Mouse (Mus musculus): ENCODE results near the gene Ctdspl. TPM values are rescaled to one million over a fixed set of nuclear protein-coding genes. Genes with fewer than 3 reads are reported as not detected.

Gene Ctdspl
- polyA plus RNA-seq, 1 experiment from 2014 or later: 8.1 TPM

DNA sequence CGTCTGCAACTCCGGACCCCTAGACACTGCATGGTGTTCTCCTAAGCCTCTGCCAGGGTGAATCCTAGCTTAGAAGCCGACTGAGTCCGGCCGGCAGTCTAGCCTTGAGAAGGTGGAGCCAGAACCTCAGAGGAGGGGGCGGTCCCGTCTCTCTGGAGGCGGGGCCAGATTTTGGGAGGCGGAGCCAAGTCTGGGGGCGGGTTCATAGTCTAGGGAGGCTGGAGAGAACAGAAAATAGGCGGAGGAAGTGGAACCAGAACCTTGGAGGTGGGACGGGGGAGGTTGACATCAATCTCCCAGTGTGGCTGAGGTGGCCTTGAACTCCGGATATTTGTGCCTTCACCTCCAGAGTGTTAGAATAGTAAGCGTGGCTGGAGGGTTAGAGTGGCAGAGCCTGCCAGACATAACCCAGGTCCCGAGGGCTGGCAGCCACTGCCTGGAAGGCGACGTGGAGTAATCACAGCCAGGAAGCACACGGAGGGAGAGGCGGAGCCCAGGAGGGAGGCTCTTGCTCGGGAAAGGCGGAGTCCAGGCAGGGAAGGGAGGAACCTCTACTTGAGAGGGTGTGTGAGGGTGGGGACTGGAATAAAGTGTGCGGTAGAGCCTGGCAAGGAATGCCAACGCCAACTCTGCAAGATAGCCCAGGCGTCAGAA is 162.0 kb downstream of the Ctdspl start:
- Histone ChIP-seq H3K9ac (ENCODE audit: low read length) (peak overlapping the region; percentile 60), H3K4me2 (ENCODE audit: low read depth, low read length) (peak overlapping the region; percentile 65), H3K4me1 (ENCODE audit: control insufficient read depth, insufficient read depth, low read length) (peaks cover 33% of the 10 kb centered on the region), H3K4me3 (ENCODE audit: low read length) (peak overlapping the region; percentile 44), H3K36me3 (ENCODE audit: control insufficient read depth, insufficient read depth) (no peaks in the 10 kb centered on the region), H3K9me3 (replicated peaks; ENCODE audit: control insufficient read depth, low read length) (no peaks in the 10 kb centered on the region), H3K27ac (ENCODE audit: low read length) (peak overlapping the region; percentile 67), H3K27me3 (ENCODE audit: control insufficient read depth, insufficient read depth, low read length) (no peaks in the 10 kb centered on the region)
- peak; percentile 73 for ATAC-seq (replicated peaks; ENCODE audit: extremely low read depth, insufficient read depth, low FRiP score)
- WGBS: 1% methylated on average over 24 of the region's 24 CpGs

DNA sequence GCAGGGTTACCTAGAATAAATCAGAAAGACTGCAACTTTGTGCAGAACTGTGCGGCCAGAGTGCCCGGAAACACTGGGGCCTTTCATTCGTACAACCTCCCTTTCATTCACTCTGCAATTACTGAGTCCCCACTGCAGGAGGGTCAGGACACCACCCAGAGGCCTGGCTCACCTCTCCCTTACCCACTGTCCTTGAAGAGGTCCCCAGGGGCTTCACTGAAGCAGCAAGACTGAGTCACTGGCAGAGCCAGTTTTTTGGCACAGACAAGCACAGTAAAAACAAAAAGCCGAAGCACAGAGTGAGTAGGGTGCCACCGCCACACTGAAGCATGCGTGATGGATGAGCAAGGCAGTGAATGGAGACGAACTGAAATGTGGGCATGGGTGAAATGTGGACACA is 163.2 kb downstream of the Ctdspl start:
- Histone ChIP-seq H3K4me1 (ENCODE audit: control insufficient read depth, insufficient read depth, low read length) (peaks cover 39% of the 10 kb centered on the region), H3K4me3 (ENCODE audit: low read length) (no peak overlapping the region), H3K9me3 (replicated peaks; ENCODE audit: control insufficient read depth, low read length) (no peaks in the 10 kb centered on the region), H3K27me3 (ENCODE audit: control insufficient read depth, insufficient read depth, low read length) (no peaks in the 10 kb centered on the region), H3K4me2 (ENCODE audit: low read depth, low read length) (no peak overlapping the region), H3K9ac (ENCODE audit: low read length) (no peak overlapping the region), H3K36me3 (ENCODE audit: control insufficient read depth, insufficient read depth) (no peaks in the 10 kb centered on the region), H3K27ac (ENCODE audit: low read length) (no peak overlapping the region)
- WGBS: 73% methylated on average over 7 of the region's 7 CpGs
- ATAC-seq (replicated peaks; ENCODE audit: extremely low read depth, insufficient read depth, low FRiP score): no peak

DNA sequence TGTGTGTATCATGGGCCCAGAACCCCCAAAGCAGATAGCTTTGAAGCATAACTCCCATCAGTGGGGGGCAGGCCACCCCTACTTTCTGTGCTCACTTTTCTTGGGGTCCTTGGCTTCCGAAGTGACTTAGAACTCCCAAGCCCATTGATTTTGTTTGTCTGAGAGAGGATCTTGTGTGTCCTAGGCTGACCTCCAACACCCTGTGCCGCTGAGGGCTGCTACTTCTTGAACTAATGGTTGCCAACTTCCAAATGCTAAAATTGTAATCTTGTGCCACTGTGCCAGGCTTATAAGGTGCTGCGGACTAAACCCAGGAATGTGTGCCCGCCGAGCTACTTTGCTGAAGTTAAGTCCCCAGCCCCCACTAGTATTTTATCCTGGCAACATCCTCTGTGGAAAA is 164.2 kb downstream of the Ctdspl start:
- Histone ChIP-seq H3K4me1 (ENCODE audit: control insufficient read depth, insufficient read depth, low read length) (peaks cover 37% of the 10 kb centered on the region), H3K27ac (ENCODE audit: low read length) (no peak overlapping the region), H3K4me3 (ENCODE audit: low read length) (no peak overlapping the region), H3K36me3 (ENCODE audit: control insufficient read depth, insufficient read depth) (no peaks in the 10 kb centered on the region), H3K4me2 (ENCODE audit: low read depth, low read length) (no peak overlapping the region), H3K9me3 (replicated peaks; ENCODE audit: control insufficient read depth, low read length) (no peaks in the 10 kb centered on the region), H3K27me3 (ENCODE audit: control insufficient read depth, insufficient read depth, low read length) (no peaks in the 10 kb centered on the region; the same call in 1 of the 2 replicates), H3K9ac (ENCODE audit: low read length) (no peak overlapping the region)
- no peak for ATAC-seq (replicated peaks; ENCODE audit: extremely low read depth, insufficient read depth, low FRiP score)
- WGBS: 89% methylated on average over 5 of the region's 5 CpGs

DNA sequence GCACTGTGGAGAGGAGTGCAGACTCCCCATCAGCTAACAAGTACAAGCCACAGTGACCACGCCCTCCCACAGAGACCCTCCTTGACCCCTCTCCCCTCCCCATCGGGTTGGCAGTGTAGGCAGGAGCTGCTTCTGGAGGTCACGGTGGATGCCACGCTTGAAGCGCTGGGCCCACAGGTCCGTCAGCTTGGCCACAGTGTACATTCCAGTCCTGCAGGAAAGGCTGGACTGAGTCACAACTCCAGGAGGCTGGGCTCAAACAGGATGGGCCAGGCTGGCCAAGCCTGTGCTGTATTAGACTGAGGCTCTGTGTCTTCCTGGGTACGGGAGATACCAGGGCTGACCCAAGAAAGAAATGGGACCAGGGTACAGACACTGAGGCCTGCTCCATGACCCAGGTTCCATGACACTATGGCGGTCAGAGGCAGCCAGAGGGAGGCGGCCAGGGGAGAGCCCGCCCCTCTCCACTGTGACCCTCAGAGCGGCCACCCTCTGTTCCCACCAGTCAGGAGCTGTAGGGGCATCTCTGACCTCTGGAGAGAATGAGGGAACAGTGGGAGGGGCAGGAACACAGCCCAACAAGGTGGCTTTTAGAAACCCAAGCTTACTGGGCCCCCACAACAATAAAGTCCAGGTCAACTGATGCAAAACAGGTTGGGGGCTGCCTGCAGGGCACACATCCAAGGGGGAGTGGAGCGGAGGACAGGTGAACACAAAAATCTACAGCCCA is 165.5 kb downstream of the Ctdspl start:
- Histone ChIP-seq H3K9me3 (replicated peaks; ENCODE audit: control insufficient read depth, low read length) (no peaks in the 10 kb centered on the region), H3K27ac (ENCODE audit: low read length) (no peak overlapping the region), H3K36me3 (ENCODE audit: control insufficient read depth, insufficient read depth) (no peaks in the 10 kb centered on the region), H3K4me3 (ENCODE audit: low read length) (peak overlapping the region; percentile 76), H3K27me3 (ENCODE audit: control insufficient read depth, insufficient read depth, low read length) (no peaks in the 10 kb centered on the region; the same call in 1 of the 2 replicates), H3K9ac (ENCODE audit: low read length) (no peak overlapping the region), H3K4me2 (ENCODE audit: low read depth, low read length) (peak overlapping the region; percentile 93), H3K4me1 (ENCODE audit: control insufficient read depth, insufficient read depth, low read length) (peaks cover 31% of the 10 kb centered on the region)
- WGBS: 70% methylated on average over 12 of the region's 12 CpGs
- no peak for ATAC-seq (replicated peaks; ENCODE audit: extremely low read depth, insufficient read depth, low FRiP score)

DNA sequence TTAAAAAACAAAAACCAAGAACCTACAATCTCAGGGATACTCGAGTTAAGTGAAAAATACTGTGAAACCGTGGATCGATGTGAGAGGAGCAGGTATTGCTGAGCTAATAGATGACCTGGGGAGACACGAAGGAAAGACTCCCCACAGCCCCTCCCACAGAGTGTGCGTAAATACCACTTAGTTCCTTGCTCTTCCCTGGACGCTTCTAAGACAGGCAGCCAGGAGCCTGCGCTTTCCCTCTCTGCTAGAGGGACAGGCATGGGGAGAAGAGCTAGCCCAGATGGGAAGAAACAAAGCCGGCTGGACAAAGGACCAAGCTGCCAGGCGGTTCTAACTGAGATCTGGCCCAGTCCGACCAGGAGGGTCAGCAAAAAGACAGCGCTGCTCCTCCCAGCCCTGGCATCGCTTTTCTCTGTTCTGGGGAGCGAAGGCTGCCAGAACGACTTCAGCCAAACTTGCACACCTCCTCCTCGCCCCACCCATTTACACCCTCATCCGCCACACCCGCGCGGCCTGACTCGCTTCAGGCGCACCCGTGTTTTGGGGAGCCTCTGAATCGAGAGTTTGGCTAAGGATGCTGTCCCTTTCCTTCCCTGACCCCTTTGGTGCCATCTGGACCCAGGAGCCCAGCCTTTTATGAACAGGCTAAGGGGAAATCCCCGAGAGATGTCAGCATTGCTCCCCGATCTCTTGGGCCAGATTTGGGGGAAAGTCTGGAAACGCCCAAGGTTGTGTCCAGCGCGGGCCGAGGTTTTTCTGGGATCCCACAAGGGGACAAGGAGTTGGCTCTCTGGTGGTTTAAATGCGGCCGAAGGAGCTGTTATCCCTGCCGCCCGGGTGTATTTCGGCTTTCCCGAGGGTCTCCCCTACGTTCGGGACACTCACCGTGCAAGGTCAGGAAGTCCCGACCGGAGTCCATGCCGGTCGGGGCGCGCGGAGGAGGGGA is 166.5 kb downstream of the Ctdspl start:
- H3K4me2 ChIP-seq (ENCODE audit: low read depth, low read length): peak overlapping the region; percentile 93
- H3K9ac ChIP-seq (ENCODE audit: low read length): peak overlapping the region; percentile 86
- peak overlapping the region; percentile 76 for H3K4me3 ChIP-seq (ENCODE audit: low read length)
- WGBS: 4% methylated on average over 45 of the region's 45 CpGs
- H3K9me3 ChIP-seq (replicated peaks; ENCODE audit: control insufficient read depth, low read length): no peaks in the 10 kb centered on the region
- no peaks in the 10 kb centered on the region for H3K36me3 ChIP-seq (ENCODE audit: control insufficient read depth, insufficient read depth)
- peak overlapping the region; percentile 70 for H3K27ac ChIP-seq (ENCODE audit: low read length)
- H3K27me3 ChIP-seq (ENCODE audit: control insufficient read depth, insufficient read depth, low read length): no peaks in the 10 kb centered on the region; the same call in 1 of the 2 replicates
- ATAC-seq (replicated peaks; ENCODE audit: extremely low read depth, insufficient read depth, low FRiP score): no peak
- H3K4me1 ChIP-seq (ENCODE audit: control insufficient read depth, insufficient read depth, low read length): peaks cover 28% of the 10 kb centered on the region

Small RNAs within 50 kb of the gene (microRNA-seq; reads per million reads assigned to microRNA genes)
- 7.3 reads per million, percentile 23 among the genes with 10 or more reads in this experiment for gene Mir26a-1

Other genes starting within 250 kb of the Ctdspl start
- gene Vill, start 126.3 kb downstream of the Ctdspl start, polyA plus RNA-seq (2015; fragmentation: Nextera tagmentation; extraction: Ambion mirVana): 9.0 and 11.4 TPM in 2 replicates
- 23.0 and 23.8 TPM in 2 replicates for gene Plcd1, start 167.0 kb downstream of the Ctdspl start, polyA plus RNA-seq (2015; fragmentation: Nextera tagmentation; extraction: Ambion mirVana)
- gene Dlec1, start 176.0 kb downstream of the Ctdspl start, polyA plus RNA-seq (2015; fragmentation: Nextera tagmentation; extraction: Ambion mirVana): 0.67 and 0.84 TPM in 2 replicates
- gene Acaa1b, start 230.6 kb downstream of the Ctdspl start, polyA plus RNA-seq (2015; fragmentation: Nextera tagmentation; extraction: Ambion mirVana): 1.4 and 2.0 TPM in 2 replicates
- gene Gm47289, start 232.7 kb downstream of the Ctdspl start, polyA plus RNA-seq (2015; fragmentation: Nextera tagmentation; extraction: Ambion mirVana): not detected in 2 replicates